Mouse (Mus musculus) left cerebral cortex, postnatal 14 days (tissue): ENCODE measurements around the gene Sh3bp1. TPM values are rescaled to one million over a fixed set of nuclear protein-coding genes. Genes with fewer than 3 reads are reported as not detected.

Experiments
- DNase-seq, 2 experiments: peaks; one replicate each; pipeline ENCODE4 v3.0.0; 2021 to 2022; ENCODE audit warnings: low spot score in 2 of 2, mixed read lengths in 1 of 2
- intact Hi-C: fragments of 180-260 bp; cut with DNase I; formaldehyde crosslinking; loops from one replicate; pipeline ENCODE4 v1.15.1; 2025
- total RNA-seq, 2 experiments: library from RNA; stranded (reverse); gene quantifications; 2 replicates each; pipeline ENCODE4 v1.2.3; 2021

Gene Sh3bp1
- total RNA-seq, 2 experiments from 2014 or later = 13.4 TPM

- intact Hi-C loops = no loop called here
- no peak for DNase-seq
These were observed 31.3 kb downstream of the Sh3bp1 start for GRCm38 (mm10) chr15:78930801-78931426.

- intact Hi-C loops = no loop called here
- peak; percentile 43 to 56 for DNase-seq
These were observed 32.0 kb downstream of the Sh3bp1 start for GRCm38 (mm10) chr15:78931577-78931976.

GRCm38 (mm10) chr15:78934784-78935320 lies 35.3 kb downstream of the Sh3bp1 start, which contains the start of gene Nol12:
TSS of gene Nol12 (plus strand) at chr15:78934933.
- peak; percentile 91 to 92 for DNase-seq
- intact Hi-C loops = no loop called here

- intact Hi-C loops = no loop called here
- no peak for DNase-seq
These were observed 36.8 kb downstream of the Sh3bp1 start for GRCm38 (mm10) chr15:78936403-78936802.

- no peak for DNase-seq
- intact Hi-C loops = no loop called here
These were observed 37.7 kb downstream of the Sh3bp1 start for GRCm38 (mm10) chr15:78937311-78937710.

GRCm38 (mm10) chr15:78937963-78938362 lies 38.4 kb downstream of the Sh3bp1 start:
- intact Hi-C loops = no loop called here
- no peak for DNase-seq

- DNase-seq = no peak
- intact Hi-C loops = no loop called here
These were observed 40.8 kb downstream of the Sh3bp1 start for GRCm38 (mm10) chr15:78940325-78940724.

- DNase-seq = peak; percentile 81 to 83
- intact Hi-C loops = loop anchor here (2.0 kb wide), 1 partner anchor 28 kb away; no protein-coding TSS in a partner anchor
These were observed 43.1 kb downstream of the Sh3bp1 start for GRCm38 (mm10) chr15:78942663-78943062.

- DNase-seq = no peak
- intact Hi-C loops = no loop called here
These were observed 46.7 kb downstream of the Sh3bp1 start for GRCm38 (mm10) chr15:78946232-78946631.

- peak; percentile 84 to 88 for DNase-seq
These were observed 48.1 kb downstream of the Sh3bp1 start, which contains the start of gene Triobp for GRCm38 (mm10) chr15:78947657-78948056. TSS of gene Triobp (plus strand) at chr15:78947724.

GRCm38 (mm10) chr15:78948152-78948725 lies 48.7 kb downstream of the Sh3bp1 start:
- intact Hi-C loops = no loop called here
- no peak for DNase-seq

More at GRCm38 (mm10) chr15:78947657-78948056, 48.1 kb downstream of the Sh3bp1 start, which contains the start of gene Triobp:
- intact Hi-C loops = no loop called here

GRCm38 (mm10) chr15:78948883-78949282 lies 49.3 kb downstream of the Sh3bp1 start:
- intact Hi-C loops = no loop called here
- no peak for DNase-seq

- no peak for DNase-seq
- intact Hi-C loops = no loop called here
These were observed 56.1 kb downstream of the Sh3bp1 start for GRCm38 (mm10) chr15:78955663-78956062.

- DNase-seq = no peak
- intact Hi-C loops = no loop called here
These were observed 56.8 kb downstream of the Sh3bp1 start for GRCm38 (mm10) chr15:78956351-78956750.

GRCm38 (mm10) chr15:78957021-78957420 lies 57.5 kb downstream of the Sh3bp1 start:
- no peak for DNase-seq
- intact Hi-C loops = no loop called here

- no peak for DNase-seq
- intact Hi-C loops = no loop called here
These were observed 60.0 kb downstream of the Sh3bp1 start for GRCm38 (mm10) chr15:78959537-78959936.

GRCm38 (mm10) chr15:78960088-78960487 lies 60.5 kb downstream of the Sh3bp1 start:
- intact Hi-C loops = no loop called here
- no peak for DNase-seq
